17 mouse cellular contexts compared by ENCODE assay signal in the genomic region with DNA sequence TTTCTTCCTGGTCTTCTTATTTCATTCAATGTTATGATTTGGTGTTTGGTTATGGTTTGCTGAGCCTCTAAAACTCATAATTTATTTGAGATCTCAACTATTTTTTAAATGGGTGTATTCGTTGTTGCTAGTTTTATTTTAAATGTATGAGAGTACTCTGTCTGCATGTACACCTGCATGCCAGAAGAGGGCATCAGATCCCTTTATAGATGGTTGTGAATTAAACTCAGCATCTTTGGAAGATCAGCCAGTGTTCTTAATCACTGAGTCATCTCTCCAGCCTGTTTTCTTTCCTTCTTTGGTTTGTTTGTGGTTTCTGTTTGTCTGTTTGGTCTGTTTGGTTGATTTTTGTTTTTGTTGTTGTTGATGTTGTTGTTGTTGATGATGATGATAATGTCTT. TPM values are rescaled to one million over a fixed set of nuclear protein-coding genes. Genes with fewer than 3 reads are reported as not detected.
DNase-seq lines count a peak whose midpoint lies in the region; ATAC-seq and TF ChIP-seq lines count a peak whose summit lies in the region.
"Had no signal": no experiment of that assay in that cellular context is flagged by ENCODE, and none has a peak within 500 bp of the region (broad histone marks: within the 10 kb centered on the region; RNA-seq: fewer than 3 reads in every experiment).

No protein-coding gene starts in this region.

- WGBS in forebrain, postnatal 0 days: 39% methylated on average over 1 of the region's 1 CpGs
- 41% methylated on average over 1 of the region's 1 CpGs for WGBS in forebrain, embryonic 13.5 days
- 31% methylated on average over 1 of the region's 1 CpGs for WGBS in liver, adult 2 months

- TF ChIP-seq CTCF in forebrain, postnatal 0 days (IDR thresholded peaks at IDR 0.05; ENCODE audit: low read depth): peak; percentile 69
- 0 out of 2 replicates have a peak, but pooled peaks have one; percentile 23 for TF ChIP-seq CTCF in liver, adult 2 months (IDR thresholded peaks at IDR 0.05; ENCODE audit: low read depth, low read length)

- no peak for ATAC-seq in forebrain, postnatal 0 days
- no peak for ATAC-seq in forebrain, embryonic 13.5 days
- 0 out of 2 replicates have a peak, but pooled peaks have one; percentile 46 for ATAC-seq in megakaryocyte progenitor cell, adult 5-6 weeks (replicated peaks; ENCODE audit: poor library complexity)

- no peaks in the 10 kb centered on the region for H3K27me3 ChIP-seq in forebrain, postnatal 0 days (ENCODE audit: insufficient read depth, low read length)
- no peaks in the 10 kb centered on the region for H3K27me3 ChIP-seq in forebrain, embryonic 13.5 days
- no peaks in the 10 kb centered on the region for H3K27me3 ChIP-seq in liver, adult 2 months (ENCODE audit: control insufficient read depth, insufficient read depth, low read length)
- H3K27me3 ChIP-seq: heart, embryonic 13.5 days; hindbrain, embryonic 15.5 days; liver, embryonic 13.5 days had no signal

- no peaks in the 10 kb centered on the region for H3K9me3 ChIP-seq in forebrain, postnatal 0 days (ENCODE audit: low read length)
- no peaks in the 10 kb centered on the region for H3K9me3 ChIP-seq in forebrain, embryonic 13.5 days (replicated peaks)
- no peaks in the 10 kb centered on the region for H3K9me3 ChIP-seq in ES-E14 (ENCODE audit: control insufficient read depth, insufficient read depth, low read depth, low read length)
- H3K9me3 ChIP-seq: heart, embryonic 13.5 days; hindbrain, embryonic 15.5 days; liver, embryonic 13.5 days had no signal

- no peak overlapping the region for H3K4me3 ChIP-seq in forebrain, postnatal 0 days (ENCODE audit: low read depth, low read length)
- no peak overlapping the region for H3K4me3 ChIP-seq in forebrain, embryonic 13.5 days
- H3K4me3 ChIP-seq in liver, adult 2 months (ENCODE audit: insufficient read depth, low read depth, low read length): no peak overlapping the region
- H3K4me3 ChIP-seq in ES-E14 (ENCODE audit: insufficient read depth in 1 of 2, low read depth in 1 of 2, low read length in 2 of 2, poor library complexity in 1 of 2, severe bottlenecking in 1 of 2): no peak overlapping the region
- H3K4me3 ChIP-seq: erythroblast, embryonic 14.5 days; heart, embryonic 13.5 days; hindbrain, embryonic 15.5 days; liver, embryonic 13.5 days had no signal

- H3K27ac ChIP-seq in forebrain, postnatal 0 days (ENCODE audit: low read depth, low read length): no peak overlapping the region
- H3K27ac ChIP-seq in forebrain, embryonic 13.5 days: no peak overlapping the region
- H3K27ac ChIP-seq in liver, adult 2 months (replicated peaks; ENCODE audit: insufficient read depth, low read depth, low read length): no peak overlapping the region
- H3K27ac ChIP-seq in ES-E14 (ENCODE audit: insufficient read depth, low read depth, low read length, poor library complexity, severe bottlenecking): no peak overlapping the region
- H3K27ac ChIP-seq: heart, embryonic 13.5 days; hindbrain, embryonic 15.5 days; liver, embryonic 13.5 days had no signal

- in situ Hi-C loops in ES-E14 (cut with MboI; ENCODE audit: low sequenced_read_pairs in 2 of 2, unreplicated experiment in 2 of 2): loop anchor here (10.0 kb wide), 1 partner anchor 212 kb away; no protein-coding TSS in a partner anchor

- no peak overlapping the region for H3K9ac ChIP-seq in forebrain, postnatal 0 days
- no peak overlapping the region for H3K9ac ChIP-seq in forebrain, embryonic 13.5 days
- no peak overlapping the region for H3K9ac ChIP-seq in liver, adult 2 months (ENCODE audit: low read depth, low read length)
- H3K9ac ChIP-seq in ES-E14 (ENCODE audit: insufficient read depth, low read depth, low read length, poor library complexity, severe bottlenecking): no peak overlapping the region
- H3K9ac ChIP-seq: heart, embryonic 13.5 days; hindbrain, embryonic 15.5 days; liver, embryonic 13.5 days had no signal

- no peak overlapping the region for H3K4me2 ChIP-seq in forebrain, postnatal 0 days (ENCODE audit: low read depth)
- H3K4me2 ChIP-seq in forebrain, embryonic 13.5 days: no peak overlapping the region
- H3K4me2 ChIP-seq: heart, embryonic 13.5 days; hindbrain, embryonic 15.5 days; liver, embryonic 13.5 days; midbrain, embryonic 11.5 days had no signal

- TF ChIP-seq POLR2A in liver, adult 2 months (IDR thresholded peaks at IDR 0.05; ENCODE audit: extremely low read depth, insufficient read depth, low read length): no peak

- no peaks in the 10 kb centered on the region for H3K79me2 ChIP-seq in liver, adult 2 months (ENCODE audit: control insufficient read depth, insufficient read depth, low read length)

- H3K4me1 ChIP-seq in forebrain, postnatal 0 days (ENCODE audit: insufficient read depth): no peaks in the 10 kb centered on the region
- H3K4me1 ChIP-seq in forebrain, embryonic 13.5 days: no peaks in the 10 kb centered on the region
- H3K4me1 ChIP-seq in liver, adult 2 months (ENCODE audit: control insufficient read depth, insufficient read depth, low read length): no peaks in the 10 kb centered on the region
- no peaks in the 10 kb centered on the region for H3K4me1 ChIP-seq in ES-E14 (ENCODE audit: control insufficient read depth in 2 of 2, insufficient read depth in 2 of 2, low read length in 2 of 2, poor library complexity in 1 of 2)
- H3K4me1 ChIP-seq: heart, embryonic 13.5 days; hindbrain, embryonic 15.5 days; liver, embryonic 13.5 days had no signal

- H3K36me3 ChIP-seq in forebrain, postnatal 0 days (ENCODE audit: insufficient read depth): no peaks in the 10 kb centered on the region
- H3K36me3 ChIP-seq in forebrain, embryonic 13.5 days (ENCODE audit: poor library complexity, severe bottlenecking): no peaks in the 10 kb centered on the region
- H3K36me3 ChIP-seq in liver, adult 2 months (ENCODE audit: control insufficient read depth, insufficient read depth, low read length): no peaks in the 10 kb centered on the region
- no peaks in the 10 kb centered on the region for H3K36me3 ChIP-seq in ES-E14 (ENCODE audit: control insufficient read depth, insufficient read depth, low read length, poor library complexity, severe bottlenecking)
- H3K36me3 ChIP-seq: heart, embryonic 13.5 days; hindbrain, embryonic 15.5 days; liver, embryonic 13.5 days had no signal

- peak; percentile 34 for DNase-seq in forebrain, postnatal 0 days
- peak; percentile 17 for DNase-seq in liver, adult 2 months (ENCODE audit: extremely low read depth, low read depth, low spot score)
- DNase-seq in liver (no peak), ES-E14 (ENCODE audit: low read depth, low spot score) (no peak)
- DNase-seq in ovary, postnatal 36 days (ENCODE audit: low spot score): no peak
- DNase-seq in thymus, postnatal 0 days (ENCODE audit: low spot score): no peak
- DNase-seq: cerebellum, postnatal 25 days; kidney, postnatal 25 days; liver, embryonic 13.5 days; right cerebral cortex, postnatal 14 days; thymus, postnatal 36 days had no signal

TF ChIP-seq in ES-E14, 5 proteins besides CTCF, POLR2A, EP300 and RAD21:
- TF ChIP-seq ZC3H11A (IDR thresholded peaks at IDR 0.05; ENCODE audit: borderline replicate concordance, low read depth, low read length) (peak; percentile 89), MAFK (IDR thresholded peaks at IDR 0.05; ENCODE audit: insufficient read depth, low read depth, low read length) (no peak), HCFC1 (IDR thresholded peaks at IDR 0.05; ENCODE audit: borderline replicate concordance, insufficient read depth, low read length) (no peak)

RNA-seq across cellular contexts. Expression of gene Barx2, which starts 29.1 kb away (rescaled TPM):
- 1.0 and 2.2 TPM in 2 replicates for total RNA-seq in forebrain, postnatal 0 days (2014; rRNA removed)
- polyA plus RNA-seq in forebrain, postnatal 0 days (2015; fragmentation: Nextera tagmentation; extraction: Ambion mirVana): 0.19 TPM in 2 replicates
- not detected in 2 replicates for polyA plus RNA-seq in forebrain, embryonic 13.5 days (2015; fragmentation: Nextera tagmentation; extraction: Ambion mirVana)
- 0.07 and 0.09 TPM in 2 replicates for total RNA-seq in liver, adult 2 months (2014; rRNA removed)
- not detected in 2 replicates for polyA plus RNA-seq in liver, adult 2 months (2012; rRNA removed)
- 0.16 and 0.18 TPM in 2 replicates for total RNA-seq in ES-E14 (2012; rRNA removed)
- total RNA-seq in megakaryocyte progenitor cell, adult 5-6 weeks (2015): not detected in 2 replicates
- total RNA-seq in megakaryocyte progenitor cell, adult 5-6 weeks (2017): not detected in 2 replicates
- 0.08 and 0.10 TPM in 2 replicates for polyA plus RNA-seq in thymus, postnatal 0 days (2015; fragmentation: Nextera tagmentation; extraction: Ambion mirVana)
- polyA plus RNA-seq: erythroblast, embryonic 14.5 days; liver, embryonic 13.5 days; midbrain, embryonic 11.5 days had no signal

Comparison
In these comparisons a context has a peak if more than half of its experiments do, and no peak if none do; other contexts are left out.
1. DNase-seq: peak in forebrain, postnatal 0 days (single experiment) and liver, adult 2 months (single experiment); none in liver (single experiment), ES-E14 (single experiment), ovary, postnatal 36 days (single experiment) and thymus, postnatal 0 days (single experiment).